Mouse (Mus musculus) heart, embryonic 15.5 days (tissue): ENCODE measurements at regions not wholly inside any gene's neighbourhood (a gene's known extent, or its start where the extent isn't known, plus 50 kb on each side); places are given as distances from the start of the nearest gene placed in this dataset.
"Not testable (repeated sequence)": the region's sequence is repeated elsewhere in the genome, so short reads cannot be mapped to it uniquely, and the experiment has no call there.

Experiments used
- ATAC-seq: fragments of 200-750 bp; cut with Nextera tagmentation; replicated peaks from 2 replicates; pipeline ENCODE4 v1.8.0; 2017; ENCODE audit warnings: low read depth, moderate TSS enrichment; ENCODE audit not compliant: insufficient number of reproducible peaks, insufficient read depth, low FRiP score
- H3K27ac ChIP-seq: fragments of 300-500 bp; sonication (generic); 2 replicates; pipeline ENCODE4 v1.5.1; 2015; ENCODE audit warnings: mild to moderate bottlenecking, inconsistent platforms
- H3K27me3 ChIP-seq: fragments of 300-500 bp; sonication (generic); 2 replicates; pipeline ENCODE4 v1.6.1; 2015; ENCODE audit warnings: inconsistent platforms
- H3K36me3 ChIP-seq: fragments of 300-500 bp; sonication (generic); 2 replicates; pipeline ENCODE4 v1.6.1; 2015; ENCODE audit warnings: mild to moderate bottlenecking, inconsistent platforms
- H3K4me1 ChIP-seq: fragments of 300-500 bp; sonication (generic); replicated peaks from 2 replicates; pipeline ENCODE4 v1.6.1; 2015; ENCODE audit warnings: inconsistent platforms
- H3K4me2 ChIP-seq: fragments of 300-500 bp; sonication (generic); 2 replicates; pipeline ENCODE4 v1.6.1; 2015; ENCODE audit warnings: inconsistent platforms, mild to moderate bottlenecking, moderate library complexity
- H3K4me3 ChIP-seq: fragments of 300-500 bp; sonication (generic); 2 replicates; pipeline ENCODE4 v1.5.1; 2015; ENCODE audit warnings: mild to moderate bottlenecking, inconsistent platforms
- H3K9ac ChIP-seq: fragments of 300-500 bp; sonication (generic); 2 replicates; pipeline ENCODE4 v1.6.1; 2015; ENCODE audit warnings: mild to moderate bottlenecking, inconsistent platforms
- H3K9me3 ChIP-seq: fragments of 300-500 bp; sonication (generic); replicated peaks from 2 replicates; pipeline ENCODE4 v1.6.1; 2016; ENCODE audit warnings: inconsistent platforms
- WGBS: fragments of 180-500 bp; shearing (Covaris S2); methylation state at CpG from one replicate; pipeline ENCODE4 v1.1.7; 2015; ENCODE audit warnings: mixed read lengths; 5-methylcytosine and 5-hydroxymethylcytosine counted together

DNA sequence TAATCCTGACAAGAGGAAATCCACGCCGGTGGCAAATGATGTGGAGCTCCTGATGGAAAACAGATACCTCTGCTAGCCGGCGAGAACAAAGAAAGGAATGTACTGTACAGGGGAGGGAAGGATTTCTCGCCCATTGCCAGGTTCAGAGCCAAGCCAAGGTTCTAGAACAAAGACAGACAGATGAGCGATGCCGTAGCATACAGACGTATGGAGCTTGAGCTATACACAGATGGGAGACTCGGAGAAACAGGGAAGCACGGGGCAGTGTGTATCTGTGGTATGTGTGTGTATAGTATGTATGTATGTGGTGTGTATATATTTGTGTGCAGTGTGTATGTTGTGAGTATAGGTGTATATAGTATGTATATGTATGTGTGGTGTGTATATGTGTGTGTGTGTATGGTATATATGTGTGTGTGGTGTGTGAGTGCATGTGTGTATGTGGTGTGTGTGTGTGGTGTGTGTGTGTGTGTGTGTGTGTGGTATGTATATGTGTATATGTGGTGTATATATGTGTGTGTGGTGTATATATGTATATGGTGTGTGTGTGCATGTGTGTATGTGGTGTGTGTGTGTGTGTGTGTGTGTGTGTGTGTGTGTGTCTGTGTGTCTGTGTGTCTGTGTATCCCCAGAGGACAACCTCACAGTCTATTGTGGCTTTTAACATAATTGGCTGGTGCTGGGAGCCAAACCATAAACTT is 140.6 kb downstream of the Cand1 start:
- 0 out of 2 replicates have a peak, but pooled peaks have one; percentile 16 for ATAC-seq
- whole genome bisulfite sequencing: 21% methylated on average over 10 of the region's 10 CpGs
- Histone ChIP-seq H3K9me3 (no peaks in the 10 kb centered on the region), H3K36me3 (no peaks in the 10 kb centered on the region), H3K4me1 (peaks cover 5% of the 10 kb centered on the region), H3K27me3 (no peaks in the 10 kb centered on the region), H3K4me3 (no peak overlapping the region), H3K9ac (no peak overlapping the region), H3K4me2 (no peak overlapping the region), H3K27ac (no peak overlapping the region)

DNA sequence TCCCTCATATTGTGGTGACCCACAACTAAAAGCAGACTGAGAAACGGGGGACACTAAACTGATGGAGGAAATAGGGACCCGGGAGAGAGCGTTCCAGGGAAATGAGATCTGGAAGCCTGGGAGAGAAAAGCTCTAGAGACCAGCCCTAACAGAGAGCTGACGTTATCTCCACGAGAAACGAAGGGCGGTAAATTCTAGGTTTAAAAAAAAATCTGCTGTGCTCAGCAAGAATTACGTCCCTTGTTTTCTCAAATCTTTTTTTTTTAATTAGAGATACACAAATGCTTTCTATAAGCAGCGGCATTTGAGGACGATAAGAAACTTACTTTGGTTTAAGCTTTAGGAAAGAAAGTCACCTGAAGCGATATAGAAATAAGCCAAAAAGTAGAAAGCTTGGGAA is 145.7 kb downstream of the Cand1 start:
- Histone ChIP-seq H3K4me1 (peaks cover 4% of the 10 kb centered on the region), H3K4me2 (no peak overlapping the region), H3K27ac (no peak overlapping the region), H3K27me3 (no peaks in the 10 kb centered on the region), H3K4me3 (no peak overlapping the region), H3K36me3 (no peaks in the 10 kb centered on the region), H3K9me3 (no peaks in the 10 kb centered on the region), H3K9ac (no peak overlapping the region)
- ATAC-seq: no peak
- WGBS: 85% methylated on average over 11 of the region's 11 CpGs

DNA sequence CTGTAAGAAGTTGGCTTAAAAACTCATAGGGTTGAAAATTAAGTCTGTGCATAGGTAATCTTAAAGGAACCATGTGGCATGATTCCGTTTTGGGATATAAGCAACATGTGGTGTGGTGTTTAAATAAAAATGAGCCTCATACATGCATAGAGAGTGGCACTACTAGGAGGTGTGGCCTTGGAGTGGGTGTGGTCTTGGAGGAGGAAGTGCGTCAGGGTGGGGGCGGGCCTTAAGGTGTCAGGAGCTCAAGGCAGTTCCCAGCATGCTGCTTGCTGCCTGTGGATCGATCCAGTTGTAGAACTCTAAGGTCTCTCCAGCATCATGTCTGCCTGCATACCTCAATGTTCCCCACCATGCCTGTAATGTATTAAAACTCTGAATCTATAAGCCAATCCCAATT is 152.0 kb downstream of the Cand1 start:
- H3K9ac ChIP-seq: no peak overlapping the region
- no peak overlapping the region for H3K4me2 ChIP-seq
- no peak overlapping the region for H3K4me3 ChIP-seq
- no peak overlapping the region for H3K27ac ChIP-seq
- 91% methylated on average over 4 of the region's 4 CpGs for WGBS
- H3K4me1 ChIP-seq: peaks cover 5% of the 10 kb centered on the region; the same call in 1 of the 2 replicates
- ATAC-seq: no peak
- H3K27me3 ChIP-seq: no peaks in the 10 kb centered on the region
- H3K9me3 ChIP-seq: no peaks in the 10 kb centered on the region
- no peaks in the 10 kb centered on the region for H3K36me3 ChIP-seq

DNA sequence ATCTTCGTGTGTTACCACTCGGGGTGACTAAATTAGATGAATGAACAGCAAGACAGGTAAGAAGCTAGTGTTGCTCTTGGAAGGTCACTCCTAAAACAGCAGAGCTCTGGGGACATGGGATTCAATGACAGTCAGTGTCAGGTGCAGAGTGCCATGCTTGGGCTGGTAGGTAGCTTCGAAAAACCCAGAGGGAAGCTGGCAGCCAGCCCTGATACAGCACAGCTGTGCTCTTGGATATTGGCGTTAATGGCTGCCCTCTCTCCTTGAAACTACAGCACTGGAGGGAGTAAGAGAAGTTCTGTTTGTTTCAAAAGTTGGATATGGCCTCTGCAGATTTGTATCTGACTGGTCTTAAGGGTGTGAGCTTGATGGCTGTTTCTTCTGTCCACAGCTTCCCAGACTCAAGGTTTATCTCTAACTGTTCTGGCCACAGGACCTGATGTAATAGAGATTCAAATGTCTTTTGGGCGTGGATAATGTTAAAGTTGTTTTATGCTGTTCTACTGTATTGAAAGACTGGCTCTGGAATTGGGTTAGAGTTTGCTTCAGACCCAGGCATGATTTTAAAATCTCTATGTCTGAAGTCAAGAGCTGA is 152.7 kb downstream of the Cand1 start:
- no peak overlapping the region for H3K27ac ChIP-seq
- H3K27me3 ChIP-seq: no peaks in the 10 kb centered on the region
- no peak overlapping the region for H3K4me2 ChIP-seq
- no peaks in the 10 kb centered on the region for H3K9me3 ChIP-seq
- H3K4me3 ChIP-seq: no peak overlapping the region
- WGBS: 72% methylated on average over 5 of the region's 5 CpGs
- no peaks in the 10 kb centered on the region for H3K36me3 ChIP-seq
- ATAC-seq: no peak
- H3K9ac ChIP-seq: no peak overlapping the region
- H3K4me1 ChIP-seq: peaks cover 5% of the 10 kb centered on the region; the same call in 1 of the 2 replicates

DNA sequence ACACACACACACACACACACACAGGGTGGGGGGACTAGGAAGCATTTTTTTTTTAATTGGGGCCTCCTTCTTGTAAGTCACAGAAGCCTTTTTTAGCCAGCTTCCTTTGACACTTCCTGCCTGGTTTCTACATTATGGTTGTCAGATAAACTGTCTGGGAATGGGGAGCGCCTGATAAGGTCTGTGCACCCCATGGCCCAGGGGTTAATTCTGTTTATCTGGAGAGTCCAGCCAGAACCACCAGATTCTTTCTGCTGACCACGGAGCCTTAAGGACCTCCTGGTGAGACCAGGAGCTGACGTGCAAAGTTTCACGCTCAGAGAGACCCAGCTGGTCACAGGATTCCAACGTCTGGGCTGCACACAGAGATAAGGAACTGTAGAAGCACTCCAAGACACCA is 153.4 kb downstream of the Cand1 start:
- Histone ChIP-seq H3K4me2 (no peak overlapping the region), H3K4me1 (peaks cover 5% of the 10 kb centered on the region; the same call in 1 of the 2 replicates), H3K36me3 (no peaks in the 10 kb centered on the region), H3K9me3 (no peaks in the 10 kb centered on the region), H3K4me3 (no peak overlapping the region), H3K9ac (no peak overlapping the region), H3K27ac (no peak overlapping the region), H3K27me3 (no peaks in the 10 kb centered on the region)
- 22% methylated on average over 5 of the region's 5 CpGs for WGBS
- no peak for ATAC-seq

DNA sequence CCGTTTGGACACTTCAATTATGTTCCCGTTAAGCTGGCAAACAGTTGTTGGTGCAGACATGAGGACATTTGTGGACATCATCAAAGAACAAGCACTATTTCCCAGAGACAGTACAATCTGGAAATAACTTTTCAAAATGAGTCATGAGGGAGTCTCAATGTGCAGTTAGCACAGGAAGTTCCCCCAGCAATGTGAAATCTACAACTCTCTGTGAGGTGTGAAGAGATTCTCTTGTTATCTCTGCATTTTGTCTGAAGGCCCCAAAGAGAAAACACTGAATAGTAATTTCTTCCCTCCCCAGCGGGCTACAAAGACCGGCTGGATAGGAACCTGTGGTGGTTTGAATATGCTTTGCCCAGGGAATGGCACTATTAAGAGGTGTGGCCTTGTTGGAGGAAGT is 156.4 kb downstream of the Cand1 start:
- no peak overlapping the region for H3K9ac ChIP-seq
- H3K4me3 ChIP-seq: no peak overlapping the region
- H3K36me3 ChIP-seq: no peaks in the 10 kb centered on the region
- WGBS: 60% methylated on average over 4 of the region's 4 CpGs
- peaks cover 11% of the 10 kb centered on the region for H3K4me1 ChIP-seq
- H3K4me2 ChIP-seq: no peak overlapping the region
- no peak for ATAC-seq
- H3K27ac ChIP-seq: no peak overlapping the region
- H3K27me3 ChIP-seq: no peaks in the 10 kb centered on the region
- no peaks in the 10 kb centered on the region for H3K9me3 ChIP-seq

DNA sequence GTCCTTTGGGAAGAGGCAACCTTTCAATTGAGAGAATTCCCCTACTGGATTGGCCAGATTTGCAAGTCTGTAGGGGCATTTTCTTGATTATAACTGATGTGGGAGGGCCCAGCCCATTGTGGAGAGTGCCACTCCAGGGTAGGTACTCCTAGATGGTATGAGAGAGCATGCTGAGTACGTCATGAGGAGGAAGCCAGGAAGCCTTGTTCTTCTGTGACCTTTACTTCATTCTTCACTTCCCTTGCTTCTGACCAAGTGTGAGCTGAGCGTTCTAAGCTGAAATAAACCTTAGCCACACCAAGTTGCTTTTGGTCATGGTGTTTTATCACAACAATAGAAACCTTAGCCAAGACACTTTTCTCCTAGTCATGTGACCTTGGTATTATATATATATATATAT is 157.0 kb downstream of the Cand1 start:
- no peaks in the 10 kb centered on the region for H3K9me3 ChIP-seq
- H3K4me3 ChIP-seq: no peak overlapping the region
- H3K4me2 ChIP-seq: no peak overlapping the region
- WGBS: 89% methylated on average over 2 of the region's 2 CpGs
- no peaks in the 10 kb centered on the region for H3K27me3 ChIP-seq
- peaks cover 11% of the 10 kb centered on the region for H3K4me1 ChIP-seq
- no peak overlapping the region for H3K9ac ChIP-seq
- H3K36me3 ChIP-seq: no peaks in the 10 kb centered on the region
- H3K27ac ChIP-seq: no peak overlapping the region
- no peak for ATAC-seq

DNA sequence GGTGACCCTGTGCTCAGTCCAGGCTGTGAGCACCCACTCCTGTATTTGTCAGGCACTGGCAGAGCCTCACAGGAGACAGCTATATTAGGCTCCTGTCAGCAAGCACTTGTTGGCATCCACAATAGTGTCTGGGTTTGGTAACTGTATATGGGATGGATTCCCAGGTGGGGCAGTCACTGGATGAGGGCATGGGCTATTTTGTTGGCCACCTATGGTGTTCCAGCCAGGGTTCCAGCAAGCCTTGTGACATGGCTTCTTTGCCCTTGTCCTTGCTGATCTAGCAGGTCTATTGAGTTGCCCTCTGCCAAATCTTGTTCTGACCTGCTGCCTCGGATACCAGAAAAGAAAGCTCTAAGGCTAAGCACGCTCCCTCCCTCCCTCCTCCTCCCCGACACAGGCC is 158.1 kb downstream of the Cand1 start:
- WGBS: 57% methylated on average over 3 of the region's 3 CpGs
- H3K36me3 ChIP-seq, ATAC-seq, H3K27ac ChIP-seq, H3K27me3 ChIP-seq, H3K4me2 ChIP-seq, H3K4me3 ChIP-seq, H3K9ac ChIP-seq, H3K9me3 ChIP-seq: not testable (repeated sequence)
- peaks cover 11% of the 10 kb centered on the region for H3K4me1 ChIP-seq

DNA sequence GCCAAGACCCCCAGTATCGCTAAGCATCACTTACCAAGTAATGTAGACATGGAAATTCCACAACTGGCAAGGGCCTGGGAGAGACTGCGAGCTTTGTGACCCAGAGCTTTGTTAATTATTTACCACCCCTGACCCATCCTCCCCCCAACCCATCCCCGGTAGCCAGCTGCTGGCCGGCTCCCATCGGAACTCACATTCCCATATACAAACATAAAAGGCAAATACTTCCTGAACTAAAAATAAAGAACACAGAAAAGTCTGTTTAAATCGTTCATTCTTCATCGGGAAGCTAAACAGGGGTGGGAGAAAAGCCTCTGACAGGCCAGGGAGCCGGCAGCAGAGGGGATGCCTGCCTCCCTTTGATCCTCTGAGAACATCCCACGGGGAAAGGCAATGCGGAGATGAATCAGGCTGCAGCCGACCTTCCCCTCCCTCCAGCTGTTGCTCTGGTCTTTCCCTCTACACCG is 163.7 kb downstream of the Cand1 start:
- Histone ChIP-seq H3K27me3 (no peaks in the 10 kb centered on the region), H3K4me2 (no peak overlapping the region), H3K9me3 (0 out of 2 replicates have a peak, but pooled peaks cover 3% of the 10 kb centered on the region), H3K36me3 (no peaks in the 10 kb centered on the region), H3K9ac (no peak overlapping the region), H3K4me3 (no peak overlapping the region), H3K27ac (no peak overlapping the region), H3K4me1 (peaks cover 17% of the 10 kb centered on the region)
- 26% methylated on average over 12 of the region's 12 CpGs for WGBS
- ATAC-seq: no peak

DNA sequence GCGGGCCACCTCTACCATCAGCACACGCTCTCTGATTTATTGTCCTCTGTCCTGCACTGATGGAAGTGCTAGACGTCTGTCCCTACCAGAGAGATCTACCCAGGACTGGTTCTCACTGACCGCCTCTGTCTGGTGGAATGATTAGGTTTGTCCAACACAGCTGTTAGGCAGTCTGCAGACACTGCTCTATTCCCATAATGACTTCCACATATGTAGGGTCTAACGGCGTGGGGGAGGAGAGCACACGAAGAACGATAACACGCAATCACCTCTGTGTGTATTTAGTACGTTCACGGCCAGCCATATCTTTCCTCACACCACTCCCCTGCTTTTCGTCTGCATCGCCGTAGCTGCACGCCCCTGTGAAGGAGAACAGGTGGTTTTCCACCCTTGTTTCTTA is 165.0 kb downstream of the Cand1 start:
- Histone ChIP-seq H3K9ac (no peak overlapping the region), H3K4me3 (no peak overlapping the region), H3K4me2 (no peak overlapping the region), H3K4me1 (peaks cover 17% of the 10 kb centered on the region), H3K9me3 (0 out of 2 replicates have a peak, but pooled peaks cover 3% of the 10 kb centered on the region), H3K27ac (no peak overlapping the region), H3K27me3 (no peaks in the 10 kb centered on the region), H3K36me3 (no peaks in the 10 kb centered on the region)
- WGBS: 63% methylated on average over 15 of the region's 15 CpGs
- ATAC-seq: no peak

DNA sequence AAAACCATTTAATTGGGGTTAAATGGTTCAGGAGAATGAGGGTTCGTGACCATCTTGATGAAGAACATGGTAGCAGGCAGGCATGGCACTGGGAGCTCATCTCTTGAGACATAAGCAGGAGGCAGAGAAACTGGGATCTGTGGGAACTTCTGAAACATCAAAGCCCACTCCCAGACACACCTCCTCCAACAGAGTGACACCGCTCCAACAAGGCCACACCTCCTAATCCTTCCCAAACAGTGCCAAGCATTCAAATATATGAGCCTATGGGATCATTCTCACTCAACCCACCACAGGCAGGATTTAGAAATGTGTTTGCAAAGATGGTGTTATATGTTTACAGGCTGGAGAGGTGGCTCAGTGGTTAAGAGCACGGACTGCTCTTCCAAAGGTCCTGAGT is 165.9 kb downstream of the Cand1 start:
- 0 out of 2 replicates have a peak, but pooled peaks cover 3% of the 10 kb centered on the region for H3K9me3 ChIP-seq
- no peak overlapping the region for H3K27ac ChIP-seq
- H3K27me3 ChIP-seq: no peaks in the 10 kb centered on the region
- H3K36me3 ChIP-seq: no peaks in the 10 kb centered on the region
- 95% methylated on average over 3 of the region's 3 CpGs for WGBS
- ATAC-seq: no peak
- H3K4me1 ChIP-seq: peaks cover 14% of the 10 kb centered on the region
- no peak overlapping the region for H3K4me3 ChIP-seq
- no peak overlapping the region for H3K4me2 ChIP-seq
- no peak overlapping the region for H3K9ac ChIP-seq

DNA sequence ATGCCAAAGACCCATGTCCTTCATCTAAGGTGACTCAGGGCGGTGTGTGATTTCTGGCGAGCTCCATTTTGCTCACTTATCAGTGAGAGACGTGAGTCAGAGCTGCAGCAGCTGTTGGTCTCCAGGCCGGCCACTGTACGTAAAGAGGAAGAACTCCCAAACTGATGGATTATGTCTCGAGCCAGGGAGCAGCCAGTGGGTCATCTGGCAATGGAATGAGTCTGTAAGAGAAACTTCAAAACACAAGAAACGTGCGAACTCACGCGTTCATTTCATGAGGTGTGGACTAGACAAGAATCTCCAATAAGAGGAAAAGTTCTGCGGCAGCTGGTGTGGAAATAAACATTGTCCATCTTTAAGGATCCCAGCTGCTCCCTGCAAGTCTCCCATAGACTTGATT is 170.4 kb downstream of the Cand1 start:
- H3K9ac ChIP-seq: no peak overlapping the region
- no peaks in the 10 kb centered on the region for H3K36me3 ChIP-seq
- no peaks in the 10 kb centered on the region for H3K27me3 ChIP-seq
- no peak for ATAC-seq
- WGBS: 43% methylated on average over 11 of the region's 11 CpGs
- H3K4me3 ChIP-seq: no peak overlapping the region
- H3K9me3 ChIP-seq: 0 out of 2 replicates have a peak, but pooled peaks cover 3% of the 10 kb centered on the region
- H3K4me1 ChIP-seq: peaks cover 13% of the 10 kb centered on the region
- no peak overlapping the region for H3K27ac ChIP-seq
- H3K4me2 ChIP-seq: no peak overlapping the region
